Mouse (Mus musculus): ENCODE results near the gene Prcd.
A peak's percentile ranks its signal among the peaks of the same experiment; 100 is the strongest.
"Not testable (repeated sequence)": the region's sequence is repeated elsewhere in the genome, so short reads cannot be mapped to it uniquely, and the experiment has no call there.

Gene Prcd

DNA sequence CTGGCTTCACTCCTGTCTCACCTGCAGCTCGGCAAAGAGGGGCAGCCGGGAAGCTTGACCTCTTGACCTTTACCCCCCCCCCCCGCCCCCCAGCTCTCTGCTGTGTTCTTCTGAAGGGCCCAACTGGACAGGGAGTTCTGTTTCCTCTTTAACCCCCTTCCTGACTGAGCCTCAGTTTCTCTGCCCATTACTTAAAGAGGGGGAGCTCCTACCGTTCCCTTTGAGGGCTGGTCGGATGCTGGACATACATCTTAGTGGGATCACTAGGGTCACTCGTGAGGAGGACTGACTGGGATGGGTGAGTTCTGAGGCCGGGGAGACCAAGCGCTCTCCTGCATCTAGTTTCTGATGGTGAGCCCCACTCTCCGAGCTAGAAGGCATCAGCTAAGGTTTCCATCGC is at the start of gene Prcd:
TSS of gene Prcd (plus strand) at position 301 of the 400 bp plus-strand sequence.
- no peak for DNase-seq

- DNase-seq = no peak
Measured at GRCm38 (mm10) chr11:116604097-116604496, 49.2 kb upstream of the Prcd start.

DNA sequence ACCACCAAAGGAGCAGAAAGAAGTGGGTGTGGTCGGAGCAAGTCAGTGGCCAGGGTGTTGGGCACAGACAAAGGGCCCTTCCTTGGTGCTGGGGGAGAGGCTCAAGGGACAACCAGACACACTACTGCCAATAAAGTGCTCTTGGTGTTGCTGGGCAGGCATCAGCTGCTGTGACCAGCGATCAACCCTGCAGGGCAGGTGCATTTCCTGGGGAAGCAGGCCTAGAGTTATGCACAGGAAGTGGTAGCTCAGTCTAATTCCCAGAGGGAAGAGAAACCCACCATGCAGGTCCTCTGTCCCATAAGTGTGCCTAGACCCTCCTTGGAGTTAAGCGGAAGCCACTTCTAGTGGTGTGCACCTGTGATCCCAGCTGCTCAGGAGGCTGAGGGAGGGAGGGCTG is 45.6 kb upstream of the Prcd start:
- DNase-seq = no peak

- DNase-seq = peak; percentile 97 to 99
Measured at GRCm38 (mm10) chr11:116609965-116610630, 43.2 kb upstream of the Prcd start.

DNA sequence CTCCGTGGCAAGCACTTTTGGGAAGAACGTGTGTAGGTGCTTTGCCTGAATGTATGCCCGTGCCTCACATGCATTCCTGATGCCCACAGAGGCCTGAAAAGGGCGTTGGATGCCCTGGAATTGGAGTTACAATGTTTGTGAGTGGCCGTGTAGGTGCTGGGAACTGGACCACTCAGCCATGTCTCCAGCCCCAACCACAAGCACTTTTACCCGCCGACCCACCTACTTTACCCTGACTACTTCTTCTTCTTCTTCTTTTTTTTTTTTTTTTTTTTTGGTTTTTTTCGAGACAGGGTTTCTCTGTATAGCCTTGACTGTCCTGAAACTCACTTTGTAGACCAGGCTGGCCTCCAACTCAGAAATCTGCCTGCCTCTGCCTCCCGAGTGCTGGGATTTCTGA is 42.2 kb upstream of the Prcd start:
- not testable (repeated sequence) for DNase-seq

GRCm38 (mm10) chr11:116611883-116612282 is 41.5 kb upstream of the Prcd start:
- no peak for DNase-seq

- DNase-seq = no peak
Measured at GRCm38 (mm10) chr11:116612554-116612953, 40.8 kb upstream of the Prcd start.

- DNase-seq = peak; percentile 36 to 47
Measured at GRCm38 (mm10) chr11:116613234-116613633, 40.1 kb upstream of the Prcd start.

DNA sequence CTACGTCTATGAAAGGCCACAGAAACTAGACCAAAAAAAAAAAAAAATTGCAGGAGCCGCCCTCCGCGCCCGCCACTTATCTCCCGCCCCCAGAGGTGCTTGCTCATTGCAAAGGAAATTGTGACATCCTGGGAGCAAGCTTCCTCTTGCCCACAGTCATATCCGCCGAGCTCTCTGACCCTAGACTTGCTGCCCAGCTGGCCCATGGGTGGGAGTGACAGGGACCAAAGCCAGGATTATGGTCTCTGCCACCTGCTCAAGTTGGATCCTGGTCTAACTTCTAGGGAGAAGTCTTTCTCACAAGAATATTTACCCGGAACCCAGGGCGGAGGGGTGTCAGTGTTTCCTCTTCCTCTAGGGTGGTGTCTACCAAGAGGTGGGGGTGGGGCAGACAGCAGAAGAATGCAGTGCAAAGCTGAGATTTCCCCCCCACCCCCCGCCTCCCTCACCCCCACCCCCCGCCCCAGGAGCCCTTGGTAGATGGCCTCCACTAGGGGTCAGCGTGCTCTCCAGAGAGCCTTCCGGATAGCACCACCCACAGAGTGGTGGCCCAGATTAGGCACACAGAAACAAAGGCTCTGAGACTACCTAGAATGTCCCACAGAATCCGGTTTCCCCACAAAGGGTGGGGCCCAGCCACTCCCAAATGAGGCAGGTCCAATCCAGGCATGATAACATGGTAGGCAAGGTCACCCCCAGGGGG is 37.4 kb upstream of the Prcd start:
- DNase-seq = peak; percentile 70 to 73

DNA sequence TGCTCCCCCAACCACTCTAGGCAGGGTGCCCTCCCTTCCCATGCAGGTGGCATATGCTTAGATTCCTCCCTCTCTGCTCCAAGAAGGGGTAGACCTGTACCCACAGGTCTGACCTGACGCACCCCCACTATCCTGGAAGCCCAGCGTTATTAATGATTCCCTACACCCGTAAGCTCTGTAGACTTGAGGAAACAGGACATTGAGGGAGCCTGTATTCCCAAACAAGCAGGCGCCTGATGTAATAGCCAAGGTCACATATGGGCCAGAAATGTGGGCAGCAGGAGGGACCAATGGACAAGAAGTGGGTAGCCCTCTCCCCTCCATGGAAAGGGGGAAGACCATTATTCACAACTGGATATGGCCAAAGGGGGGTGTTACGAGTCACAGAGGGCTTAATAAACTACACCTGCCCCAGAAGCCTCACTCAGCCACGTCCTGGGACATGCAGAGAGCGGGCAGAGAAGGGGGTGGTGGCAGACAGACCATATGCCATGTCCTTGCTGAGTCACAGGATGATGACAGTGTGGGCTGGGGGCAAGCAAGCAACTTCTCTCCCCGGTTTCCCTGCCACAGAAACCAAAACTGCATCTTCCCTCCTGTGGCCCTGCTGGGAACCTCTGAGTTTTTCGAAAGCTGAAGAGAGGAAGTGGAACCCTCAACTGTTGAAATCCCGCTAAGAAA is 36.8 kb upstream of the Prcd start:
- peak; percentile 39 to 41 for DNase-seq

DNA sequence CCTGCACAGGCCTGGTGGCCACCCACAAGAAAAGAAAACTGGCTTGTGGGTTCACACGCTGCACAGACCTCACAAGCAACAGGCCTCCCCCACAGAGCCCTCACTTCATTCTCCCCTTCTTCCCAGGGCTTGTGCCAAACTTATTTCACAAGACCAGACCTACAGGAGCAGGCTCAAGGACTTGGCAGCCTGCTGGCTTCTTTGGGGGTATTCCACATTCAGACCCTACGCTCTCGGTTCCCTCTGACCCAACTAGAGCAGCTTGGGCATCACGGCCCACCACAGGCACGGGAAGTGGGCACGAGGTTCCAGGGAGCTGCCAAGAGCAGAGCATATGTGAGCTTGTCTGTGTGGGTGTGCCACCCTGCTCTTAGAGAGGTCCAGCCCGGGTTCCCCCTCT is 35.7 kb upstream of the Prcd start:
- DNase-seq = peak; percentile 55 to 61

GRCm38 (mm10) chr11:116618666-116619065 is 34.7 kb upstream of the Prcd start:
- peak in 1 of 2 experiments; percentile 22 for DNase-seq

DNA sequence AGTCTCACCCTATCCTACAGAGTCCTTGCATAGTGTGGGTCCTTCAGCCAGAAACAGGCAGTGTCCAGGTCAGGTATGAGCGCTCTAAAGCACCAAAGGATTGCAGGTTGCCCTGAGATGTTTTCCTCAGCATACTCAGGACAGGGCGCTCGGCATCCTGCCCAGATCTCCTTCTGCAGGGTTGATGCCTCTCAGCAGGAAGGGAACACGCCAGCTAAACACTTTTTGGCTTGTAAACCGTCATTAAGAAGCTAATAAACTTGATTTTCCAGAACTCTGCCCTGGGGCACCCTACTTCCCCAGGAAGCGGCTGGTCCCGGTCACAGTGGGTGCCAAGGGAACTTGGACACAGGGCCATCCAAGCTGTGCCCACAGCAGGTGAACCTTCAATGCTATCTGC is 34.2 kb upstream of the Prcd start:
- DNase-seq = peak; percentile 81 to 85

DNA sequence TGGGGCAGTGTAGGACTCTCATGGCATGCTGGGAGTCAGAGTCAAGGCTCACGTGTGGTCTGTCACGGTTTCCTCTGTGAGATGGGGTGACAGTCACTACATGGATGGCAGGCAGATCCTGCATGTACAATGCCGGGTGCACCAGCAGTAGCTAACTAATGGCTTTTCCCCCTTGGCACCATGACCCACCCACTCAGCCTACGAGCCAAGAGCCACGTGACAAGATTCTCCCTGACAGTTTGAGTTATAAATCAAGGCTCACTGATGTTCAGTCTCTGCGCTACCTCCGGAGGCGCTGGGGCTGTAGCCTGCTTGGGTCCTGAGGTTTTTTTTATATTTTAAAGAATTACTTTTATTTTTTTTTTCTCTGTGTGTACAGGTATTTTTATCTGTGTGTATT is 33.8 kb upstream of the Prcd start:
- DNase-seq = no peak

GRCm38 (mm10) chr11:116620073-116620472 is 33.3 kb upstream of the Prcd start:
- peak; percentile 35 to 40 for DNase-seq

- peak in 1 of 2 experiments; percentile 35 for DNase-seq
Measured at GRCm38 (mm10) chr11:116620559-116621253, 32.6 kb upstream of the Prcd start.

- DNase-seq = peak; percentile 89 to 90
Measured at GRCm38 (mm10) chr11:116621258-116621704, 32.1 kb upstream of the Prcd start.

DNA sequence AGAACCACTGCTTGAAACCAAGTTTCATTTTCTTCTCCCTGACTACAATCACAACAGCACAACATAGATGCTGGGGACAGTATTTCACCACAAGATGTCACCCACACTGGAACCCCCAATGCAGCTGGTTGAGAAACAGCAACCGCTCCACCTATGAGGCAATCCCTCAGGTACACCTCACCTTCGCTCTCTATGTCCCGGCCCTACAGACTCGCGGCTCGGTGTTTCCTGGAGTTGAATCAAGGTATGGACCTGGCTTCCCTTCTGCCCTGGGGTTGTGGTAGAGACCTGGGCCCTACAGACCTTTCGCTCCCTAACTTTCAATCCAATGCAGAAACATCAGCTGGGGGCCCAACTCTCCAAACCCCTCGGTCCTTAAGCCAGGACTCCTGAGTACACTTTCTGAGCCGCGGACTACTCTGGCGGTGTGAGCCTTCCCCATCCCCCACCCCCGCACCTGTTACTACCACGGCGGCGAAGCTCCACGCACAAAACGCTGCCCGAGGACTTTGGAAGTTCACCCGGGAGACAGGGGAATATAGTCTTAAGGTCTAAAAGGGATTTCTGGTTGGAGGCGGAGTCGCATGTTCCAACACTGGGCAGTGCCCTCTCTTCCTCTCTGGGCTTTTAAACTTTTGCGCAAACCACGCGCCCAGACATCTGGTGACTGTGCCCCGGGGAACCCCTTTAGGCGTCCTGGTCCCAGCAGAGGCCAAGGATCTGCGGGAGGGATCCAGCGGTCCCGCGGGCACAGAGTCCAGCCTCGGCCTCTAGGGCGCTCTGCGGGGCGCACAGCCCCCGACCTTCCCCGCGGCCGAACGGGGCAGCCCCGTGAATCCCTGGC is 29.8 kb upstream of the Prcd start:
- peak; percentile 40 to 54 for DNase-seq

DNA sequence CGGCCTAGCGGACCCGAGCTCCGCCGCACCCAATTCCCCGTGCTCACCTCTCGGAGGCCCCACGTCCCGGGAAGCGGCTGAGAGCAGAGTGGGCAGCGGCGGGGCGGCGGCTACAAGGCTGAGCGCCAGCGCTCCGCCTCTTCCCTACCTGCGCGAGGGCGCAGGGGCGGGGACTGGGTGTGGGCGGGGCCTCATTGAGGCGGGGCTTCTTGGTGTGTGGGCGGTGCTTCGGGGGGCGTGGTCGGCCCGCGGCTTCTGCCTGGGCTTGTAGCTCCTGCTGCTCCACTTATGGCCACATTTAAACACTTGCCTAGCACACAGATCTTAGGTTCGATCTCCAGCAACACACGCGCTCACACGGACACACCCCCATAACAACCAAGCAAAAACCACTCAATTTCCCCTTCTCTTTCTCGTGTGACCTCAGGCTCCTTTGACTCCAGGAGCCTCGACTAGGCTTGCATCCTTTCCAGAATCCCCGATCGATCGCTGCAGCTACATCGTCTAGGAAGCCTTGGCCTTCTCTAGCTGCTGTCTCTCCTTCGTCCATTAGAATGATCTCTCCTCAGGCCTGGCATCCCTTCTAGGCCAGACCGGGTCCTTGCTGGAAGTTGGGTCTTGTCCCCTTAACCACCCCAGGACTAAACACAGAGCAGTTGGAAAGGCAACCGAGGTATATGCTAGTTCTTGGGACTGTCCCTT is 29.1 kb upstream of the Prcd start:
- peak; percentile 74 to 79 for DNase-seq

DNA sequence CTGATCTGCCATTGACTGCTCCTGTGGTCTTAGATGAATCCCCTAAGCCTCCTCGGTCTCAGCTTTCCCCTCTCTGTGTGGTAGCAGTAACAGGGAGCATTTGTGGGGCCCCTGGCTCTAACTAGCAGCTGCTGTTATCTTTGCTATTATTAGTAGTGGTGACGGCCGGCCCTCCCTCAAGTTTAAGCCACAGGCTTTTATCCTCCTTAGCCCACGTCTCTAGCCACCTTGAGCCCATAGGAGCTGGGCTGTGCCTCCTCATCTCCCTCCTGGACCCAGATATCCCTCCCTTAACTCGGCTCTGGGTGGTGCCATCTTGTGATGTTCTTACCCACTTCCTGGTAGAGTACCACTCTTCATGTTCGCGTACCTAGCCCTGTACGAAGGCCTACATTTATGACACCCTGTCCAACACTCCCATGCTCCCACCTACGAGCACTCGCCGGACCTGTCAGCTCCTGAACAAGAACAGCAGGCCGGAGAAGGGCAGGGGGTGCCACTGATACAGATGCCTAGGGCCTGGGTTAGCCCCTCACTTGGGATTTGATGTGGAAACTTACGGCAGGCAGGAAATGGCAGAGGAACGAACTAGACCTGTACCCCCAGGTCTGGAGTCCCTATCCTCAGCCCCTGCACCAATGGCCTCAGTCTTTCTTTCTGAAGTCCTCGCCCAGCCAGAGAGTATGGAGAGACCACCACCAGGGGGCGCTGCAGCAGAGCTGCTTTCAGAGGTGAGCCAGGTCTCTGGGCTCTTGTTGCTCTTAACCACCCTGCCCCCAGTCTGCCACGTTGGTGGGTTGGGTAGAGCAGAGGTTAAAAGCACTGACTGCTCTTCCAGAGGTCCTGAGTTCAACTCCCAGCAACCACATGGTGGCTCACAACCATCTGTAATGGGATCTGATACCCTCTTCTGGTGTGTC is 28.0 kb upstream of the Prcd start:
- DNase-seq = peak; percentile 67 to 81
